Mouse (Mus musculus) midbrain, embryonic 13.5 days (tissue): ENCODE results near the gene St6galnac3. TPM values are rescaled to one million over a fixed set of nuclear protein-coding genes. Genes with fewer than 3 reads are reported as not detected.

ENCODE experiments used
- ATAC-seq: fragments of 200-750 bp; cut with Nextera tagmentation; 2 replicates; pipeline ENCODE4 v1.8.0; 2017; ENCODE audit warnings: mild to moderate bottlenecking, moderate TSS enrichment, moderate library complexity
- H3K27ac ChIP-seq: fragments of 300-500 bp; sonication (generic); 2 replicates; pipeline ENCODE4 v1.5.1; 2015; ENCODE audit warnings: inconsistent platforms, mild to moderate bottlenecking, moderate library complexity
- H3K27me3 ChIP-seq: fragments of 300-500 bp; sonication (generic); 2 replicates; pipeline ENCODE4 v1.6.1; 2015; ENCODE audit warnings: mild to moderate bottlenecking, inconsistent platforms
- H3K36me3 ChIP-seq: fragments of 300-500 bp; sonication (generic); 2 replicates; pipeline ENCODE4 v1.6.1; 2015; ENCODE audit warnings: mild to moderate bottlenecking, inconsistent platforms
- H3K4me1 ChIP-seq: fragments of 300-500 bp; sonication (generic); replicated peaks from 2 replicates; pipeline ENCODE4 v1.6.1; 2015; ENCODE audit warnings: inconsistent platforms
- H3K4me2 ChIP-seq: fragments of 300-500 bp; sonication (generic); replicated peaks from 2 replicates; pipeline ENCODE4 v1.6.1; 2015; ENCODE audit warnings: moderate library complexity, mild to moderate bottlenecking, inconsistent platforms
- H3K4me3 ChIP-seq: fragments of 300-500 bp; sonication (generic); replicated peaks from 2 replicates; pipeline ENCODE4 v1.5.1; 2015; ENCODE audit warnings: mild to moderate bottlenecking, inconsistent platforms
- H3K9ac ChIP-seq: fragments of 300-500 bp; sonication (generic); replicated peaks from 2 replicates; pipeline ENCODE4 v1.6.1; 2015; ENCODE audit warnings: mild to moderate bottlenecking, inconsistent platforms
- H3K9me3 ChIP-seq: fragments of 300-500 bp; sonication (generic); 2 replicates; pipeline ENCODE4 v1.6.1; 2016; ENCODE audit warnings: mild to moderate bottlenecking, inconsistent platforms
- whole genome bisulfite sequencing: fragments of 180-500 bp; shearing (Covaris S2); methylation state at CpG from one replicate; pipeline ENCODE4 v1.1.7; 2015; 5-methylcytosine and 5-hydroxymethylcytosine counted together
- polyA plus RNA-seq: library from polyadenylated mRNA; unstranded; fragments of >200 nt; fragmentation: Nextera tagmentation; extraction: Ambion mirVana; gene quantifications from 2 replicates; pipeline ENCODE4 v1.2.1, GENCODE M21; 2015

The St6galnac3 gene
- polyA plus RNA-seq, 1 experiment from 2014 or later = 26.7 TPM

DNA sequence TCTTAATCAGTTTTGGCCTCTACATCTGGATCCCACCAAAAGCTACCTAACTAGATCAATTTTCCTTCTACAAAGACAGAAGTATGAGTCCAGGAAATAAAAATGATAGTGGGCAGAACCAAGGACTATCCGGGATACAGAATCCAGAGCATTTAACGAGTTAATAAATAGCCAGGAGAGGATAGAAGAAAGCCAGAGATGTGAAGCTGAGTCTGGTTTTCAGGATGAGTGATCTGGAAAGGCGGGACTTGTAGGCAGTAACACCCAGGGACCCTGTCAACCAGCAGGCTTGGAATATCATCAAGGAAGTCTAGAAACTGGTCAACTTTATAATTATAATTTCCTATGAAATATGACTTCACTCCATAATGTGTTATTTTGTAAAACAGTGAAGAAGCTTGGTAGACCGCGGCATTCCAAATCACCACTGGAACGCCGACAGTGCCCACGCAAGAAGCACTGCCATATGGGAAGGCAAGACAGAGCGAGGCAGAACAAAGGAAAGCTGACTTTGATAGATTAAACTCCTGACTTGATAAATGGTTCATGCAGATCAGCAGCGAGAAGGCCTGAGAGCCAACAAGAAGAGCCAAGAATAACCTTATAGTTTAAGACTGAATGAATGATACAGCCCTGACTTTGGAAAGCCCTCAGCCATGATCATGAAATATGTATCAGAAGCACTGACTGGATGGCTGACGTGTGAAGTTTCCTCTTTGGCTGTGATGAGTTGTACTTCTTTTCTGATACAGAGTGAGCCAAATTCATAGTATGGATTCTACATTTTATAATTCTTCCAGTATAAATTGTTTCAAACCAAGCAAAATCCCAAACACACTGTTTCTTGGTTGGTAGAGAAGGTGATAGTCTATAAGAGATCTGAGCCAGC is 252.1 kb downstream of the St6galnac3 start:
- H3K4me3 ChIP-seq = no peak overlapping the region
- 90% methylated on average over 11 of the region's 11 CpGs for WGBS
- H3K27me3 ChIP-seq = no peaks in the 10 kb centered on the region
- peaks cover 4% of the 10 kb centered on the region; the same call in 1 of the 2 replicates for H3K4me1 ChIP-seq
- H3K27ac ChIP-seq = no peak overlapping the region
- H3K36me3 ChIP-seq = no peaks in the 10 kb centered on the region
- ATAC-seq = no peak
- H3K9me3 ChIP-seq = no peaks in the 10 kb centered on the region
- H3K4me2 ChIP-seq = no peak overlapping the region
- H3K9ac ChIP-seq = no peak overlapping the region

GRCm38 (mm10) chr3:153463849-153464248 is 261.1 kb downstream of the St6galnac3 start:
- H3K36me3 ChIP-seq = peaks cover 3% of the 10 kb centered on the region; the same call in 1 of the 2 replicates
- no peak overlapping the region for H3K4me2 ChIP-seq
- no peak overlapping the region for H3K4me3 ChIP-seq
- H3K4me1 ChIP-seq = peaks cover 2% of the 10 kb centered on the region; the same call in 1 of the 2 replicates
- no peak overlapping the region for H3K9ac ChIP-seq
- peaks cover 10% of the 10 kb centered on the region; the same call in 1 of the 2 replicates for H3K9me3 ChIP-seq
- no peak overlapping the region for H3K27ac ChIP-seq
- 92% methylated on average over 6 of the region's 6 CpGs for WGBS
- no peak for ATAC-seq
- H3K27me3 ChIP-seq = no peaks in the 10 kb centered on the region

GRCm38 (mm10) chr3:153460173-153460572 is 264.8 kb downstream of the St6galnac3 start:
- ATAC-seq = no peak
- Histone ChIP-seq H3K9ac (no peak overlapping the region), H3K4me2 (no peak overlapping the region), H3K36me3 (no peaks in the 10 kb centered on the region), H3K4me1 (peaks cover 6% of the 10 kb centered on the region; the same call in 1 of the 2 replicates), H3K27me3 (no peaks in the 10 kb centered on the region), H3K9me3 (no peaks in the 10 kb centered on the region), H3K27ac (no peak overlapping the region), H3K4me3 (no peak overlapping the region)
- WGBS = 100% methylated on average over 4 of the region's 4 CpGs

GRCm38 (mm10) chr3:153458593-153458992 is 266.4 kb downstream of the St6galnac3 start:
- Histone ChIP-seq H3K4me1 (peaks cover 6% of the 10 kb centered on the region; the same call in 1 of the 2 replicates), H3K36me3 (no peaks in the 10 kb centered on the region), H3K4me3 (no peak overlapping the region), H3K27me3 (no peaks in the 10 kb centered on the region), H3K9me3 (no peaks in the 10 kb centered on the region), H3K9ac (no peak overlapping the region), H3K4me2 (no peak overlapping the region), H3K27ac (peak overlapping the region; percentile 26; the same call in 1 of the 2 replicates)
- 84% methylated on average over 3 of the region's 3 CpGs for WGBS
- no peak for ATAC-seq

DNA sequence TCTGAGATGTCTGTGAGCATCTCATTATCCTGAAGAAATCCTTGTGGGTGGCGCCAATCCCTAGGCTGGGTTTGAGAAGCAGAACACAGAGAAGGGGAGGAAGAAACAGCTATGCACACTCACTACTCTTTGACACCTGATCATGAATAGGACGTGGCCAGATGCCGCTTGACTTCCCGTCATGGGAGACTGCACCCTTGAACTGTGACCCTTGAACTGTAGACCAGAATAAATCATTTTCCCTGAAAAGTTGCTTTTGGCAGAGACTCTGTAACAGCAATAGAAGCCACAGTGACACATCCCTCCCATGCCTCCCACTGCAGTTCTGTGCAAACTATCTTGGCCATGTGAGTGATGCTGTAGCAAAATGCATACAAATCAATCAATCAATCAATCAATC is 267.3 kb downstream of the St6galnac3 start:
- Histone ChIP-seq H3K27ac (no peak overlapping the region), H3K36me3 (no peaks in the 10 kb centered on the region), H3K4me2 (no peak overlapping the region), H3K27me3 (no peaks in the 10 kb centered on the region), H3K9me3 (no peaks in the 10 kb centered on the region), H3K4me1 (peaks cover 6% of the 10 kb centered on the region; the same call in 1 of the 2 replicates), H3K4me3 (no peak overlapping the region), H3K9ac (no peak overlapping the region)
- no peak for ATAC-seq
- 83% methylated on average over 4 of the region's 4 CpGs for WGBS

GRCm38 (mm10) chr3:153457203-153457602 is 267.8 kb downstream of the St6galnac3 start:
- Histone ChIP-seq H3K9ac (no peak overlapping the region), H3K4me3 (no peak overlapping the region), H3K4me2 (no peak overlapping the region), H3K27me3 (no peaks in the 10 kb centered on the region), H3K9me3 (no peaks in the 10 kb centered on the region), H3K36me3 (no peaks in the 10 kb centered on the region), H3K27ac (no peak overlapping the region), H3K4me1 (peaks cover 6% of the 10 kb centered on the region; the same call in 1 of the 2 replicates)
- no peak for ATAC-seq
- WGBS = 80% methylated on average over 2 of the region's 2 CpGs

- Histone ChIP-seq H3K4me3 (no peak overlapping the region), H3K27ac (no peak overlapping the region), H3K36me3 (no peaks in the 10 kb centered on the region), H3K9ac (no peak overlapping the region), H3K27me3 (no peaks in the 10 kb centered on the region), H3K9me3 (no peaks in the 10 kb centered on the region), H3K4me2 (no peak overlapping the region), H3K4me1 (peaks cover 7% of the 10 kb centered on the region)
- 73% methylated on average over 5 of the region's 5 CpGs for WGBS
- no peak for ATAC-seq
Measured at GRCm38 (mm10) chr3:153456227-153456626, 268.7 kb downstream of the St6galnac3 start.

GRCm38 (mm10) chr3:153453127-153454049 is 271.6 kb downstream of the St6galnac3 start:
- no peaks in the 10 kb centered on the region for H3K36me3 ChIP-seq
- H3K4me2 ChIP-seq = no peak overlapping the region
- 85% methylated on average over 7 of the region's 7 CpGs for WGBS
- H3K4me3 ChIP-seq = no peak overlapping the region
- H3K9ac ChIP-seq = no peak overlapping the region
- no peak for ATAC-seq
- no peaks in the 10 kb centered on the region for H3K9me3 ChIP-seq
- H3K27ac ChIP-seq = no peak overlapping the region
- H3K4me1 ChIP-seq = peaks cover 4% of the 10 kb centered on the region
- H3K27me3 ChIP-seq = no peaks in the 10 kb centered on the region

DNA sequence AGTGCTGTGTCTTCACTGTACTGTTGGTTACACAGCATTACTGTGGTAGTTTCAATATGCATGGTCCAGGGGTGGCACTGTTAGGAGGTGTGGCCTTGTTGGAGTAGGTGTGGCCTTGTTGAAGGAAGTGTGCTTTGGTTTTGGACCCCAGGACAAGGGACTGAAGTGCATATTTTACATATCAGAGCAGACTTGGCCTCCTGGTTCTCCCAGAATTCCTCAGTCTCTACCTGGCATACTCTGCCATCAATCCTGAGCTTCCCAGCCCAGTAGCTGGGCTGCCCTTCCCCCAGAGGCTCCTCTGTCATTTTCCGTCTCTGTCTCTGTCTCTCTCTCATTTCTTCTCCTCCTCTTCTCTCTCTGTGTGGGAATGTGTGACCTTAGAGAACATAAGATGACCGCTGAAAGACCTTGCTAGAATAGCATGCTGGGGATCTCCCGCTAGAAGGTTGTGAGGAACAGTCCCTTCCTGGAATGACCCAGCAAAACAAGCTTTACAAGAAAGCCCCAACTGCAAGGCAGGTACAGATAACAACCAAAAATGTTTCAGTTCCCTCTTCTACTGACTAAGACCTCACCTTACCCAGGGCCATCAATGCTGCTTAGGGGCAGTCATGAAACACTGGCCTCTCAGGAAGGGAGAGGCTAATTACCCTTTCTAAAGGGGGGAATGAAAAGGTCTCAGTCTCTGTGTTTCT is 272.5 kb downstream of the St6galnac3 start:
- Histone ChIP-seq H3K4me2 (no peak overlapping the region), H3K36me3 (no peaks in the 10 kb centered on the region), H3K27me3 (no peaks in the 10 kb centered on the region), H3K9ac (no peak overlapping the region), H3K4me3 (no peak overlapping the region), H3K4me1 (peaks cover 4% of the 10 kb centered on the region; the same call in 1 of the 2 replicates), H3K9me3 (no peaks in the 10 kb centered on the region), H3K27ac (no peak overlapping the region)
- 100% methylated on average over 3 of the region's 3 CpGs for WGBS
- no peak for ATAC-seq

GRCm38 (mm10) chr3:153441329-153441728 is 283.6 kb downstream of the St6galnac3 start:
- Histone ChIP-seq H3K27ac (no peak overlapping the region), H3K4me1 (peaks cover 13% of the 10 kb centered on the region), H3K9me3 (no peaks in the 10 kb centered on the region), H3K4me3 (no peak overlapping the region), H3K36me3 (no peaks in the 10 kb centered on the region), H3K9ac (no peak overlapping the region), H3K27me3 (no peaks in the 10 kb centered on the region), H3K4me2 (no peak overlapping the region)
- ATAC-seq = no peak
- 85% methylated on average over 9 of the region's 9 CpGs for WGBS
